Mouse (Mus musculus) heart, embryonic 10.5 days (tissue): ENCODE data around the gene Zfp239. TPM values are rescaled to one million over a fixed set of nuclear protein-coding genes. Genes with fewer than 3 reads are reported as not detected.
A peak's percentile ranks its signal among the peaks of the same experiment; 100 is the strongest.

ENCODE experiments used
- DNase-seq: peaks from one replicate; pipeline ENCODE4 v3.0.0-alpha.2; 2017; ENCODE audit warnings: low spot score
- H3K27ac ChIP-seq: fragments of 300-500 bp; sonication (generic); 2 replicates; pipeline ENCODE4 v1.5.1; 2016; ENCODE audit warnings: mild to moderate bottlenecking
- H3K27me3 ChIP-seq: fragments of 300-500 bp; sonication (generic); 2 replicates; pipeline ENCODE4 v1.6.1; 2016; ENCODE audit warnings: mild to moderate bottlenecking; ENCODE audit not compliant: poor library complexity, insufficient read depth, severe bottlenecking
- H3K36me3 ChIP-seq: fragments of 300-500 bp; sonication (generic); 2 replicates; pipeline ENCODE4 v1.6.1; 2016; ENCODE audit warnings: mild to moderate bottlenecking, moderate library complexity
- H3K4me1 ChIP-seq: fragments of 300-500 bp; sonication (generic); 2 replicates; pipeline ENCODE4 v1.6.1; 2016; ENCODE audit warnings: mild to moderate bottlenecking
- H3K4me3 ChIP-seq: fragments of 300-500 bp; sonication (generic); 2 replicates; pipeline ENCODE4 v1.5.1; 2016; ENCODE audit warnings: mild to moderate bottlenecking, moderate library complexity
- H3K9me3 ChIP-seq: fragments of 300-500 bp; sonication (generic); 2 replicates; pipeline ENCODE4 v1.6.1; 2016; ENCODE audit warnings: mild to moderate bottlenecking, moderate library complexity
- WGBS: fragments of 180-500 bp; shearing (Covaris S2); methylation state at CpG from one replicate; pipeline ENCODE4 v1.1.7; 2016; 5-methylcytosine and 5-hydroxymethylcytosine counted together
- polyA plus RNA-seq: library from polyadenylated mRNA; unstranded; fragments of >200 nt; fragmentation: Nextera tagmentation; extraction: Ambion mirVana; gene quantifications from 2 replicates; pipeline ENCODE4 v1.2.1, GENCODE M21; 2016

Gene Zfp239
- polyA plus RNA-seq, 1 experiment from 2014 or later: 6.3 TPM

- Histone ChIP-seq H3K4me3 (no peak overlapping the region), H3K27ac (no peak overlapping the region), H3K9me3 (no peaks in the 10 kb centered on the region), H3K27me3 (no peaks in the 10 kb centered on the region), H3K4me1 (peaks cover 13% of the 10 kb centered on the region), H3K36me3 (no peaks in the 10 kb centered on the region)
- 76% methylated on average over 3 of the region's 3 CpGs for WGBS
- DNase-seq: peak; percentile 60
Measured at GRCm38 (mm10) chr6:117903836-117904235, 41.9 kb downstream of the Zfp239 start.

- peaks cover 20% of the 10 kb centered on the region for H3K4me1 ChIP-seq
- WGBS: 18% methylated on average over 4 of the region's 4 CpGs
- peak overlapping the region; percentile 98 for H3K4me3 ChIP-seq
- no peaks in the 10 kb centered on the region for H3K36me3 ChIP-seq
- H3K27me3 ChIP-seq: no peaks in the 10 kb centered on the region
- DNase-seq: no peak
- H3K27ac ChIP-seq: peak overlapping the region; percentile 99
- no peaks in the 10 kb centered on the region for H3K9me3 ChIP-seq
Measured at GRCm38 (mm10) chr6:117905260-117905930, 43.5 kb downstream of the Zfp239 start.

GRCm38 (mm10) chr6:117906015-117906531 is 44.2 kb downstream of the Zfp239 start:
- WGBS: under 1% methylated on average over 25 of the region's 25 CpGs

GRCm38 (mm10) chr6:117906590-117907271 is 44.8 kb downstream of the Zfp239 start:
- no peaks in the 10 kb centered on the region for H3K36me3 ChIP-seq
- peak overlapping the region; percentile 99 for H3K27ac ChIP-seq
- no peaks in the 10 kb centered on the region for H3K9me3 ChIP-seq
- under 1% methylated on average over 62 of the region's 68 CpGs for WGBS
- peaks cover 20% of the 10 kb centered on the region for H3K4me1 ChIP-seq
- DNase-seq: peak; percentile 99
- H3K4me3 ChIP-seq: peak overlapping the region; percentile 98
- H3K27me3 ChIP-seq: no peaks in the 10 kb centered on the region

More at GRCm38 (mm10) chr6:117906015-117906531, 44.2 kb downstream of the Zfp239 start:
- Histone ChIP-seq H3K27me3 (no peaks in the 10 kb centered on the region), H3K4me1 (peaks cover 20% of the 10 kb centered on the region), H3K27ac (peak overlapping the region; percentile 99), H3K4me3 (peak overlapping the region; percentile 98), H3K9me3 (no peaks in the 10 kb centered on the region), H3K36me3 (no peaks in the 10 kb centered on the region)
- DNase-seq: no peak

GRCm38 (mm10) chr6:117907301-117907978 is 45.5 kb downstream of the Zfp239 start:
- DNase-seq: peak; percentile 91
- Histone ChIP-seq H3K4me3 (peak overlapping the region; percentile 98), H3K27me3 (no peaks in the 10 kb centered on the region), H3K36me3 (no peaks in the 10 kb centered on the region), H3K27ac (peak overlapping the region; percentile 99), H3K4me1 (peaks cover 20% of the 10 kb centered on the region), H3K9me3 (no peaks in the 10 kb centered on the region)
- under 1% methylated on average over 69 of the region's 77 CpGs for WGBS

- Histone ChIP-seq H3K36me3 (no peaks in the 10 kb centered on the region), H3K27ac (peak overlapping the region; percentile 99), H3K27me3 (no peaks in the 10 kb centered on the region), H3K4me3 (peak overlapping the region; percentile 98), H3K9me3 (no peaks in the 10 kb centered on the region), H3K4me1 (peaks cover 20% of the 10 kb centered on the region)
- under 1% methylated on average over 26 of the region's 26 CpGs for WGBS
- DNase-seq: no peak
Measured at GRCm38 (mm10) chr6:117907979-117908355, 46.1 kb downstream of the Zfp239 start.

- Histone ChIP-seq H3K4me3 (peak overlapping the region; percentile 98), H3K27ac (peak overlapping the region; percentile 99), H3K4me1 (peaks cover 20% of the 10 kb centered on the region), H3K9me3 (no peaks in the 10 kb centered on the region), H3K27me3 (no peaks in the 10 kb centered on the region), H3K36me3 (no peaks in the 10 kb centered on the region)
- no peak for DNase-seq
- WGBS: 0% methylated on average over 14 of the region's 14 CpGs
Measured at GRCm38 (mm10) chr6:117908424-117908900, 46.6 kb downstream of the Zfp239 start.

GRCm38 (mm10) chr6:117910120-117910661 is 48.3 kb downstream of the Zfp239 start:
- H3K4me3 ChIP-seq: peak overlapping the region; percentile 98
- DNase-seq: no peak
- H3K4me1 ChIP-seq: peaks cover 20% of the 10 kb centered on the region
- H3K36me3 ChIP-seq: no peaks in the 10 kb centered on the region
- WGBS: 77% methylated on average over 6 of the region's 6 CpGs
- H3K27ac ChIP-seq: no peak overlapping the region
- no peaks in the 10 kb centered on the region for H3K27me3 ChIP-seq
- H3K9me3 ChIP-seq: no peaks in the 10 kb centered on the region

- H3K4me3 ChIP-seq: no peak overlapping the region
- peaks cover 4% of the 10 kb centered on the region for H3K36me3 ChIP-seq
- H3K27me3 ChIP-seq: no peaks in the 10 kb centered on the region
- no peaks in the 10 kb centered on the region for H3K9me3 ChIP-seq
- peak; percentile 47 for DNase-seq
- no peak overlapping the region for H3K27ac ChIP-seq
- peaks cover 32% of the 10 kb centered on the region for H3K4me1 ChIP-seq
Measured at GRCm38 (mm10) chr6:117914541-117914940, 52.6 kb downstream of the Zfp239 start.

- H3K9me3 ChIP-seq: no peaks in the 10 kb centered on the region
- 1% methylated on average over 12 of the region's 12 CpGs for WGBS
- no peaks in the 10 kb centered on the region for H3K27me3 ChIP-seq
- H3K36me3 ChIP-seq: peaks cover 12% of the 10 kb centered on the region
- no peak for DNase-seq
- H3K27ac ChIP-seq: peak overlapping the region; percentile 96
- peaks cover 24% of the 10 kb centered on the region for H3K4me1 ChIP-seq
- H3K4me3 ChIP-seq: peak overlapping the region; percentile 76
Measured at GRCm38 (mm10) chr6:117916205-117916736, 54.4 kb downstream of the Zfp239 start.

GRCm38 (mm10) chr6:117916737-117917426 is 55.0 kb downstream of the Zfp239 start:
- H3K9me3 ChIP-seq: no peaks in the 10 kb centered on the region
- peak overlapping the region; percentile 76 for H3K4me3 ChIP-seq
- under 1% methylated on average over 62 of the region's 62 CpGs for WGBS
- H3K36me3 ChIP-seq: peaks cover 19% of the 10 kb centered on the region
- peak overlapping the region; percentile 96 for H3K27ac ChIP-seq
- no peaks in the 10 kb centered on the region for H3K27me3 ChIP-seq
- peak; percentile 97 for DNase-seq
- peaks cover 24% of the 10 kb centered on the region for H3K4me1 ChIP-seq

GRCm38 (mm10) chr6:117917576-117917975 is 55.7 kb downstream of the Zfp239 start:
- Histone ChIP-seq H3K27ac (peak overlapping the region; percentile 96), H3K4me3 (peak overlapping the region; percentile 76), H3K27me3 (no peaks in the 10 kb centered on the region), H3K4me1 (peaks cover 24% of the 10 kb centered on the region), H3K9me3 (no peaks in the 10 kb centered on the region), H3K36me3 (peaks cover 23% of the 10 kb centered on the region)
- peak; percentile 86 for DNase-seq
- 3% methylated on average over 21 of the region's 21 CpGs for WGBS
